Mouse (Mus musculus) heart, postnatal 0 days (tissue): ENCODE data around the gene Tns3. TPM values are rescaled to one million over a fixed set of nuclear protein-coding genes. Genes with fewer than 3 reads are reported as not detected.

ENCODE experiments used
- ATAC-seq: fragments of 200-750 bp; cut with Nextera tagmentation; 2 replicates; pipeline ENCODE4 v1.8.0; 2017; ENCODE audit warnings: low read depth, moderate number of reproducible peaks, moderate library complexity; ENCODE audit not compliant: insufficient read depth
- DNase-seq: peaks from one replicate; pipeline ENCODE4 v3.0.0-alpha.2; 2016; ENCODE audit warnings: low spot score
- H3K27ac ChIP-seq: fragments of 300-500 bp; sonication (generic); 2 replicates; pipeline ENCODE4 v1.5.1; 2014; ENCODE audit warnings: low read depth, mild to moderate bottlenecking
- H3K27me3 ChIP-seq: fragments of 300-500 bp; sonication (generic); 2 replicates; pipeline ENCODE4 v1.6.1; 2014; ENCODE audit warnings: low read length, mixed read lengths; ENCODE audit not compliant: control insufficient read depth, insufficient read depth
- H3K36me3 ChIP-seq: fragments of 300-500 bp; sonication (generic); replicated peaks from 2 replicates; pipeline ENCODE4 v1.6.1; 2014; ENCODE audit warnings: low read length, mixed read lengths; ENCODE audit not compliant: control insufficient read depth, insufficient read depth
- H3K4me1 ChIP-seq: fragments of 300-500 bp; sonication (generic); 2 replicates; pipeline ENCODE4 v1.6.1; 2014; ENCODE audit warnings: antibody characterized with exemption; ENCODE audit not compliant: control insufficient read depth, insufficient read depth
- H3K4me2 ChIP-seq: fragments of 300-500 bp; sonication (generic); 2 replicates; pipeline ENCODE4 v1.6.1; 2014; ENCODE audit warnings: low read depth, mild to moderate bottlenecking, low read length, moderate library complexity
- H3K4me3 ChIP-seq: fragments of 300-500 bp; sonication (generic); 2 replicates; pipeline ENCODE4 v1.5.1; 2014; ENCODE audit warnings: low read depth, low read length
- H3K9ac ChIP-seq: fragments of 300-500 bp; sonication (generic); replicated peaks from 2 replicates; pipeline ENCODE4 v1.6.1; 2014; ENCODE audit warnings: low read depth, low read length, mixed read lengths
- H3K9me3 ChIP-seq: fragments of 300-500 bp; sonication (generic); replicated peaks from 2 replicates; pipeline ENCODE4 v1.6.1; 2016; ENCODE audit warnings: low read length; ENCODE audit not compliant: control insufficient read depth
- CTCF ChIP-seq: IDR thresholded peaks from 2 replicates; pipeline ENCODE4 v1.5.1; 2016; ENCODE audit warnings: antibody characterized with exemption, control low read depth, low read depth
- EP300 ChIP-seq: IDR thresholded peaks from 2 replicates; pipeline ENCODE4 v1.6.1; 2016; ENCODE audit warnings: antibody characterized with exemption, low read depth
- WGBS: fragments of 180-500 bp; shearing (Covaris S2); extraction: QIAGEN DNeasy Blood & Tissue Kit; methylation state at CpG from one replicate; pipeline ENCODE4 v1.1.7; 2014; 5-methylcytosine and 5-hydroxymethylcytosine counted together
- polyA plus RNA-seq: library from polyadenylated mRNA; unstranded; fragments of >200 nt; fragmentation: Nextera tagmentation; extraction: Ambion mirVana; gene quantifications from 2 replicates; pipeline ENCODE4 v1.2.1, GENCODE M21; 2015
- total RNA-seq: library from RNA; depleted of rRNA; stranded (reverse); fragments of >200 nt; gene quantifications from 2 replicates; pipeline ENCODE4 v1.2.3, GENCODE M21; 2014; ENCODE audit warnings: low replicate concordance

Tns3 gene
- total and polyA plus RNA-seq, 2 experiments from 2014 or later, result 7.6 to 31.7 TPM

- no peak for ATAC-seq
- Histone ChIP-seq H3K36me3 (no peaks in the 10 kb centered on the region), H3K27me3 (no peaks in the 10 kb centered on the region), H3K9ac (no peak overlapping the region), H3K27ac (no peak overlapping the region), H3K4me3 (no peak overlapping the region), H3K4me2 (no peak overlapping the region), H3K4me1 (peaks cover 40% of the 10 kb centered on the region), H3K9me3 (no peaks in the 10 kb centered on the region)
- TF ChIP-seq CTCF, result no peak
- no peak for TF ChIP-seq EP300
- no peak for DNase-seq
- WGBS, result 90% methylated on average over 3 of the region's 3 CpGs
Observed at GRCm38 (mm10) chr11:8587941-8588340, 76.4 kb downstream of the Tns3 start.

- TF ChIP-seq CTCF, result no peak
- TF ChIP-seq EP300, result no peak
- ATAC-seq (no peak), DNase-seq (no peak)
- 78% methylated on average over 10 of the region's 10 CpGs for WGBS
- H3K9me3 ChIP-seq, result no peaks in the 10 kb centered on the region
- no peak overlapping the region for H3K4me2 ChIP-seq
- H3K27ac ChIP-seq, result no peak overlapping the region
- H3K4me1 ChIP-seq, result peaks cover 49% of the 10 kb centered on the region
- no peak overlapping the region for H3K9ac ChIP-seq
- H3K4me3 ChIP-seq, result no peak overlapping the region
- no peaks in the 10 kb centered on the region for H3K36me3 ChIP-seq
- H3K27me3 ChIP-seq, result no peaks in the 10 kb centered on the region
Observed at GRCm38 (mm10) chr11:8586996-8587644, 77.2 kb downstream of the Tns3 start.

- H3K27ac ChIP-seq, result no peak overlapping the region
- no peak for TF ChIP-seq CTCF
- no peak for TF ChIP-seq EP300
- H3K36me3 ChIP-seq, result no peaks in the 10 kb centered on the region
- H3K27me3 ChIP-seq, result no peaks in the 10 kb centered on the region
- H3K4me3 ChIP-seq, result no peak overlapping the region
- H3K4me1 ChIP-seq, result peaks cover 46% of the 10 kb centered on the region
- no peak for ATAC-seq
- H3K4me2 ChIP-seq, result no peak overlapping the region
- WGBS, result 78% methylated on average over 2 of the region's 2 CpGs
- no peaks in the 10 kb centered on the region for H3K9me3 ChIP-seq
- no peak overlapping the region for H3K9ac ChIP-seq
- DNase-seq, result no peak
Observed at GRCm38 (mm10) chr11:8586374-8586773, 78.0 kb downstream of the Tns3 start.

GRCm38 (mm10) chr11:8585686-8586085, 78.6 kb downstream of the Tns3 start:
- Histone ChIP-seq H3K36me3 (no peaks in the 10 kb centered on the region), H3K4me3 (no peak overlapping the region), H3K4me2 (no peak overlapping the region), H3K4me1 (peaks cover 41% of the 10 kb centered on the region), H3K27me3 (no peaks in the 10 kb centered on the region), H3K9me3 (no peaks in the 10 kb centered on the region), H3K27ac (peak overlapping the region; percentile 30; the same call in 1 of the 2 replicates), H3K9ac (no peak overlapping the region)
- TF ChIP-seq CTCF, result no peak
- no peak for TF ChIP-seq EP300
- 38% methylated on average over 3 of the region's 3 CpGs for WGBS
- DNase-seq (no peak), ATAC-seq (no peak)

GRCm38 (mm10) chr11:8584925-8585324, 79.4 kb downstream of the Tns3 start:
- Histone ChIP-seq H3K9ac (no peak overlapping the region), H3K4me3 (no peak overlapping the region), H3K27me3 (no peaks in the 10 kb centered on the region), H3K36me3 (no peaks in the 10 kb centered on the region), H3K27ac (peak overlapping the region; percentile 30), H3K9me3 (no peaks in the 10 kb centered on the region), H3K4me2 (no peak overlapping the region), H3K4me1 (peaks cover 47% of the 10 kb centered on the region)
- no peak for DNase-seq
- no peak for TF ChIP-seq EP300
- TF ChIP-seq CTCF, result no peak
- 62% methylated on average over 1 of the region's 1 CpGs for WGBS
- no peak for ATAC-seq

- TF ChIP-seq EP300, result no peak
- TF ChIP-seq CTCF, result no peak
- WGBS, result 66% methylated on average over 2 of the region's 2 CpGs
- no peak overlapping the region for H3K9ac ChIP-seq
- no peak for DNase-seq
- H3K9me3 ChIP-seq, result no peaks in the 10 kb centered on the region
- no peak overlapping the region for H3K4me2 ChIP-seq
- H3K4me3 ChIP-seq, result no peak overlapping the region
- H3K36me3 ChIP-seq, result no peaks in the 10 kb centered on the region
- no peaks in the 10 kb centered on the region for H3K27me3 ChIP-seq
- ATAC-seq, result no peak
- H3K27ac ChIP-seq, result no peak overlapping the region
- peaks cover 50% of the 10 kb centered on the region for H3K4me1 ChIP-seq
Observed at GRCm38 (mm10) chr11:8584307-8584706, 80.0 kb downstream of the Tns3 start.
